Mouse (Mus musculus) MEL (cell line): ENCODE measurements around the gene Zfp641. TPM values are rescaled to one million over a fixed set of nuclear protein-coding genes. Genes with fewer than 3 reads are reported as not detected.

Source experiments
- DNase-seq: peaks from one replicate; pipeline ENCODE4 v3.0.0; 2011; ENCODE audit warnings: low read depth, low spot score
- H3K27ac ChIP-seq: 2 replicates; pipeline ENCODE4 v1.5.1; 2012; ENCODE audit warnings: low read depth, mild to moderate bottlenecking, control low read depth, low read length, moderate library complexity; ENCODE audit not compliant: control insufficient read depth
- H3K27me3 ChIP-seq, 2 experiments: fragments of 150-350 bp in 1 of 2; sonication (generic) in 1 of 2; 2 replicates each; pipeline ENCODE4 v1.6.1; 2012; ENCODE audit warnings: low read length in 2 of 2, mild to moderate bottlenecking in 2 of 2, improper control_type of control experiment in 1 of 2, moderate library complexity in 1 of 2; ENCODE audit not compliant: insufficient read depth in 2 of 2, control insufficient read depth in 1 of 2
- H3K36me3 ChIP-seq, 2 experiments: 2 replicates each; pipeline ENCODE4 v1.6.1; 2012 to 2014; ENCODE audit warnings: low read length in 2 of 2, improper control_type of control experiment in 1 of 2, inconsistent platforms in 1 of 2, mild to moderate bottlenecking in 1 of 2; ENCODE audit not compliant: insufficient read depth in 2 of 2, control insufficient read depth in 1 of 2
- H3K4me1 ChIP-seq, 2 experiments: fragments of 150-350 bp in 1 of 2; sonication (generic) in 1 of 2; 2 replicates each; pipeline ENCODE4 v1.6.1; 2012; ENCODE audit warnings: low read length in 2 of 2, improper control_type of control experiment in 1 of 2, mild to moderate bottlenecking in 1 of 2; ENCODE audit not compliant: insufficient read depth in 2 of 2, control insufficient read depth in 1 of 2
- H3K4me3 ChIP-seq, 2 experiments: fragments of 150-350 bp in 1 of 2; sonication (generic) in 1 of 2; 2 replicates each; pipeline ENCODE4 v1.5.1; 2012; ENCODE audit warnings: low read depth in 2 of 2, low read length in 2 of 2, mild to moderate bottlenecking in 2 of 2, moderate library complexity in 2 of 2, control low read depth in 1 of 2, improper control_type of control experiment in 1 of 2; ENCODE audit not compliant: control insufficient read depth in 1 of 2, insufficient read depth in 1 of 2
- H3K79me2 ChIP-seq: 2 replicates; pipeline ENCODE4 v1.6.1; 2012; ENCODE audit warnings: mild to moderate bottlenecking, low read length, moderate library complexity; ENCODE audit not compliant: control insufficient read depth, poor library complexity, insufficient read depth
- H3K9ac ChIP-seq: 2 replicates; pipeline ENCODE4 v1.6.1; 2012; ENCODE audit warnings: low read depth, mild to moderate bottlenecking, control low read depth, low read length, moderate library complexity; ENCODE audit not compliant: control insufficient read depth, poor library complexity, severe bottlenecking
- H3K9me3 ChIP-seq: fragments of 150-350 bp; sonication (generic); replicated peaks from 2 replicates; pipeline ENCODE4 v1.6.1; 2012; ENCODE audit warnings: mild to moderate bottlenecking, low read length, improper control_type of control experiment, moderate library complexity; ENCODE audit not compliant: insufficient read depth
- BHLHE40 ChIP-seq: IDR thresholded peaks from 2 replicates; pipeline ENCODE4 v1.6.1; 2012; ENCODE audit warnings: low read depth, mild to moderate bottlenecking, inconsistent platforms, low read length, improper control_type of control experiment, borderline replicate concordance
- CHD1 ChIP-seq: IDR thresholded peaks from 2 replicates; pipeline ENCODE4 v1.6.1; 2012; ENCODE audit warnings: low read depth, mild to moderate bottlenecking, inconsistent platforms, low read length, improper control_type of control experiment
- CHD2 ChIP-seq: IDR thresholded peaks from 2 replicates; pipeline ENCODE4 v1.6.1; 2011; ENCODE audit warnings: low read length, improper control_type of control experiment
- CTCF ChIP-seq, 3 experiments: IDR thresholded peaks in 2 of 3; conservative IDR thresholded peaks in 1 of 3; 2 replicates each; pipeline ENCODE4 v1.5.1; 2011 to 2012; ENCODE audit warnings: low read length in 3 of 3, low read depth in 2 of 3, mild to moderate bottlenecking in 2 of 3, improper control_type of control experiment in 1 of 3, inconsistent platforms in 1 of 3, mixed read lengths in 1 of 3, moderate library complexity in 1 of 3; ENCODE audit not compliant: control insufficient read depth in 1 of 3, insufficient read depth in 1 of 3, poor library complexity in 1 of 3, severe bottlenecking in 1 of 3
- ELF1 ChIP-seq: IDR thresholded peaks from 2 replicates; pipeline ENCODE4 v1.6.1; 2014; ENCODE audit warnings: low read depth, mild to moderate bottlenecking, inconsistent platforms, low read length, improper control_type of control experiment, moderate library complexity
- EP300 ChIP-seq, 2 experiments: IDR thresholded peaks; 2 replicates each; pipeline ENCODE4 v1.6.1; 2011; ENCODE audit warnings: improper control_type of control experiment in 2 of 2, low read length in 2 of 2, low read depth in 1 of 2, mild to moderate bottlenecking in 1 of 2
- ETS1 ChIP-seq: IDR thresholded peaks from 2 replicates; pipeline ENCODE4 v1.6.1; 2012; ENCODE audit warnings: low read depth, mild to moderate bottlenecking, inconsistent platforms, low read length, improper control_type of control experiment, moderate library complexity
- GATA1 ChIP-seq: IDR thresholded peaks from 2 replicates; pipeline ENCODE4 v1.6.1; 2011; ENCODE audit warnings: low read depth, low read length, improper control_type of control experiment
- HCFC1 ChIP-seq: IDR thresholded peaks from 2 replicates; pipeline ENCODE4 v1.6.1; 2012; ENCODE audit warnings: low read depth, mild to moderate bottlenecking, inconsistent platforms, low read length, improper control_type of control experiment, moderate library complexity
- MAFK ChIP-seq: IDR thresholded peaks from 2 replicates; pipeline ENCODE4 v1.6.1; 2011; ENCODE audit warnings: low read depth, mild to moderate bottlenecking, low read length, improper control_type of control experiment, borderline replicate concordance
- MAX ChIP-seq: IDR thresholded peaks from 2 replicates; pipeline ENCODE4 v1.6.1; 2011; ENCODE audit warnings: low read length, improper control_type of control experiment
- MAZ ChIP-seq: IDR thresholded peaks from 2 replicates; pipeline ENCODE4 v1.6.1; 2012; ENCODE audit warnings: low read depth, mild to moderate bottlenecking, inconsistent platforms, low read length, improper control_type of control experiment
- MEF2A ChIP-seq: IDR thresholded peaks from 2 replicates; pipeline ENCODE4 v1.6.1; 2014; ENCODE audit warnings: low read depth, mild to moderate bottlenecking, inconsistent platforms, low read length, improper control_type of control experiment; ENCODE audit not compliant: poor library complexity, insufficient replicate concordance, severe bottlenecking; ENCODE audit errors: extremely low read depth
- MXI1 ChIP-seq: IDR thresholded peaks from 2 replicates; pipeline ENCODE4 v1.6.1; 2011; ENCODE audit warnings: mild to moderate bottlenecking, low read depth, low read length, improper control_type of control experiment
- MYB ChIP-seq: IDR thresholded peaks from 2 replicates; pipeline ENCODE4 v1.6.1; 2011; ENCODE audit warnings: mild to moderate bottlenecking, low read depth, low read length, improper control_type of control experiment
- MYC ChIP-seq: IDR thresholded peaks from 2 replicates; pipeline ENCODE4 v1.6.1; 2011; ENCODE audit warnings: low read depth, mild to moderate bottlenecking, low read length, improper control_type of control experiment, moderate library complexity
- POLR2A ChIP-seq, 2 experiments: IDR thresholded peaks; 2 replicates each; pipeline ENCODE4 v1.6.1; 2011 to 2012; ENCODE audit warnings: low read length in 2 of 2, mild to moderate bottlenecking in 2 of 2, control low read depth in 1 of 2, improper control_type of control experiment in 1 of 2, low read depth in 1 of 2, moderate library complexity in 1 of 2; ENCODE audit not compliant: control insufficient read depth in 1 of 2, insufficient read depth in 1 of 2, poor library complexity in 1 of 2
- POLR2AphosphoS2 ChIP-seq: IDR thresholded peaks from 2 replicates; pipeline ENCODE4 v1.6.1; 2011; ENCODE audit warnings: low read length, improper control_type of control experiment
- POLR2AphosphoS5 ChIP-seq: IDR thresholded peaks from 2 replicates; pipeline ENCODE4 v1.6.1; 2012; ENCODE audit warnings: low read depth, borderline replicate concordance, mild to moderate bottlenecking, inconsistent platforms, low read length, moderate library complexity, mixed read lengths
- RAD21 ChIP-seq: IDR thresholded peaks from 2 replicates; pipeline ENCODE4 v1.6.1; 2011; ENCODE audit warnings: mild to moderate bottlenecking, low read depth, low read length, improper control_type of control experiment
- SIN3A ChIP-seq: IDR thresholded peaks from 2 replicates; pipeline ENCODE4 v1.6.1; 2012; ENCODE audit warnings: low read length, improper control_type of control experiment, inconsistent platforms
- TBP ChIP-seq: IDR thresholded peaks from 2 replicates; pipeline ENCODE4 v1.8.0; 2011; ENCODE audit warnings: low read depth, low read length, improper control_type of control experiment
- TCF12 ChIP-seq: IDR thresholded peaks from 2 replicates; pipeline ENCODE4 v1.6.1; 2014; ENCODE audit warnings: low read depth, mild to moderate bottlenecking, inconsistent platforms, low read length, improper control_type of control experiment, moderate library complexity
- USF1 ChIP-seq: IDR thresholded peaks from 2 replicates; pipeline ENCODE4 v1.6.1; 2014; ENCODE audit warnings: low read depth, mild to moderate bottlenecking, inconsistent platforms, low read length, improper control_type of control experiment, moderate library complexity
- USF2 ChIP-seq, 2 experiments: IDR thresholded peaks; 2 replicates each; pipeline ENCODE4 v1.6.1; 2011 to 2012; ENCODE audit warnings: improper control_type of control experiment in 2 of 2, low read length in 2 of 2, borderline replicate concordance in 1 of 2, inconsistent platforms in 1 of 2, low read depth in 1 of 2, mild to moderate bottlenecking in 1 of 2; ENCODE audit not compliant: insufficient read depth in 1 of 2
- ZMIZ1 ChIP-seq: IDR thresholded peaks from 2 replicates; pipeline ENCODE4 v1.6.1; 2012; ENCODE audit warnings: low read depth, mild to moderate bottlenecking, inconsistent platforms, low read length, improper control_type of control experiment, moderate library complexity
- ZNF384 ChIP-seq: IDR thresholded peaks from 2 replicates; pipeline ENCODE4 v1.6.1; 2012; ENCODE audit warnings: low read depth, mild to moderate bottlenecking, inconsistent platforms, low read length, improper control_type of control experiment
- polyA plus RNA-seq, 2 experiments: library from polyadenylated mRNA; stranded (reverse) in 1 of 2; unstranded in 1 of 2; fragments of >175 nt in 1 of 2; fragments of >200 nt in 1 of 2; gene quantifications; 2 replicates each; pipeline versions ENCODE4 v1.2.1 to v1.2.4; 2012; ENCODE audit warnings: low replicate concordance in 2 of 2, low read depth in 1 of 2; ENCODE audit not compliant: insufficient read length in 2 of 2, insufficient read depth in 1 of 2, missing spikeins in 1 of 2
- total RNA-seq: library from RNA; depleted of rRNA; stranded (reverse); fragments of 300-350 nt; gene quantifications from 2 replicates; pipeline ENCODE4 v1.2.3, GENCODE M21; 2012

Zfp641 gene
- total and polyA plus RNA-seq, 3 experiments: not detected

DNA sequence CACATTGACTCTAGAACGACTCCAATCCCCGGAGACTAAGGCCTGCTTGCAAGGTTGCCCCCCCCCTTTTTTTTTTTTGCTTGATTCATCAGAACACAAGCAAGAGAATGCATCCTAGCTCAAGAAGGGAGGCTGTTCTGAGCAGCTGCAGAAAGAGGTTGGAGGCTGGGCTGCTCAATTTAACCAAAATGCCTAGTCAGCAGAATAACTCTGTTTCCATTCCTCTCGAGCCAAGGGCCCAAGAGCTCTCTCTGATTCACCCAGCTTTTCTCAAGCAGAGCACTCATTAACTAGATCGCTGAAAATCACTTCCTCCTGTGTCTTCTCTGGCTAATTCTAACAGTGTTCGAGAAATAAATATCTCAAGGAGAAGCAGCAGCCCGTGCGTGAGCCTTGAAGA lies 9.5 kb downstream of the Zfp641 start:
- DNase-seq: no peak
- TF ChIP-seq MYC (no peak), MAFK (peak; percentile 90)
- TF ChIP-seq, all 39 proteins: peak for 1
- no peaks in the 10 kb centered on the region for H3K9me3 ChIP-seq
- no peak overlapping the region for H3K4me3 ChIP-seq
- H3K36me3 ChIP-seq: no peaks in the 10 kb centered on the region
- H3K4me1 ChIP-seq: no peaks in the 10 kb centered on the region
- H3K27ac ChIP-seq: no peak overlapping the region
- H3K27me3 ChIP-seq: peaks cover 0 to 9% of the 10 kb centered on the region in 2 experiments; a peak in 2 of 4 replicates
- no peaks in the 10 kb centered on the region for H3K79me2 ChIP-seq
- no peak overlapping the region for H3K9ac ChIP-seq

DNA sequence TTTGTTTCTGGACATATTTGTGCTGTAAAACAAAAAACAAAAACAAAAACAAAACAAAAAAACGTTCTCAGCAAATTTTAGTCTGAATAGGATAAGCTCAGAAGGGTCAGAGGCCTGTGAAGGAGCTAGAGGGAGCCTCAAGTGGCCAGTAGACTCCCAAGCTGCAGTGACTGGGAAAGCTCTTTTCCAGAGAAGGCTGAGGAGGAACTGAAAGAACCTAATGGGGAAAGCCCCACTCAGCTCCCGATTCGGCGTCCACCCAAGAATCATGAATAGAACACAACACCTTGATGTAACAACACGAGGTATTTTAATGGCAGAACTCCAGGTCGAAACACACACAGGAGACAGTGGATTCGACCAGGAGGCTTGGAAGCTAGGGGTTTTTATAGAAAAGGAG lies 38.2 kb downstream of the Zfp641 start:
- no peak for DNase-seq
- H3K27ac ChIP-seq: no peak overlapping the region

DNA sequence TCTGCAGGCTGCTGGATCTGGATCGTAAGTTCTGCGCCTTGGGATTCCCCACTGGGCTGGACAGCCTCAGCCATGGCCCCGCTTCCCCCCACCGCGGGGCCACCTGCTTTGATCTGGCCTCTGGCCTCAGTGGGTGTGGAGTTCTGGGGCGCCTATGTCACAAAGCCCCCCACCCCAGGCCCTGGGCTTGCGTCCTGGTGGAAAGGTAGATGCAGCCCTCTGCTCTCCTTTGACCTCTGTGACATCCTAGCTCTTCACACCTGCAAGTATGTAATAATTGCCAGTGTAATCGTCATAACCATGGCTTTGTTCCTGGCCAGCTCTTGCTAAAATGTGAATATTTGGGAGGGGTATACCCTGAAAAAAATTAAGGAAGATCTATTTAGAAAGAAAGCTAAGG lies 38.8 kb downstream of the Zfp641 start, which contains the start of gene H1fnt:
TSS of gene H1fnt (minus strand) at position 101 of the 400 bp plus-strand sequence.
- no peak for TF ChIP-seq SIN3A
- no peak for TF ChIP-seq TBP
- no peak for TF ChIP-seq CHD2
- TF ChIP-seq MXI1: no peak
- no peak for TF ChIP-seq HCFC1
- TF ChIP-seq MYB: no peak
- TF ChIP-seq POLR2AphosphoS2: no peak
- TF ChIP-seq TCF12: no peak
- no peak for TF ChIP-seq ZMIZ1
- no peak for TF ChIP-seq MYC
- no peak for TF ChIP-seq RAD21
- TF ChIP-seq ZNF384: no peak
- no peak for TF ChIP-seq GATA1
- TF ChIP-seq USF1: no peak
- TF ChIP-seq ETS1: no peak
- no peak for TF ChIP-seq CTCF (IDR thresholded peaks at IDR 0.05 in 2 of 3, conservative IDR thresholded peaks at IDR 0.05 in 1 of 3; ENCODE audit: control insufficient read depth in 1 of 3, insufficient read depth in 1 of 3, low read depth in 2 of 3, low read length in 3 of 3, poor library complexity in 1 of 3, severe bottlenecking in 1 of 3)
- TF ChIP-seq MEF2A: no peak
- no peak for TF ChIP-seq EP300 (IDR thresholded peaks at IDR 0.05; ENCODE audit: low read depth in 1 of 2, low read length in 2 of 2)
- TF ChIP-seq POLR2AphosphoS5: no peak
- no peak for TF ChIP-seq POLR2A (IDR thresholded peaks at IDR 0.05; ENCODE audit: control insufficient read depth in 1 of 2, insufficient read depth in 1 of 2, low read depth in 1 of 2, low read length in 2 of 2, poor library complexity in 1 of 2)
- H3K27ac ChIP-seq: no peak within 1 kb of the TSS
- H3K9me3 ChIP-seq: no peaks in the 10 kb centered on the region
- no peak within 1 kb of the TSS for H3K4me3 ChIP-seq
- H3K79me2 ChIP-seq: no peaks in the 10 kb centered on the region
- no peaks in the 10 kb centered on the region for H3K4me1 ChIP-seq
- H3K27me3 ChIP-seq: peaks cover 9 to 11% of the 10 kb centered on the region in 2 experiments
- H3K36me3 ChIP-seq: no peaks in the 10 kb centered on the region
- H3K9ac ChIP-seq: no peak within 1 kb of the TSS
- no peak for DNase-seq

More for the DNA sequence above, 38.2 kb downstream of the Zfp641 start:
- Histone ChIP-seq H3K36me3 (no peaks in the 10 kb centered on the region), H3K4me1 (no peaks in the 10 kb centered on the region), H3K27me3 (peaks cover 9 to 11% of the 10 kb centered on the region in 2 experiments), H3K79me2 (no peaks in the 10 kb centered on the region), H3K9ac (no peak overlapping the region), H3K9me3 (no peaks in the 10 kb centered on the region), H3K4me3 (no peak overlapping the region)
- TF ChIP-seq ELF1 (no peak), TBP (no peak), HCFC1 (no peak), CHD1 (no peak), BHLHE40 (no peak), USF2 (IDR thresholded peaks at IDR 0.05; ENCODE audit: borderline replicate concordance in 1 of 2, insufficient read depth in 1 of 2, low read depth in 1 of 2, low read length in 2 of 2) (no peak), ZMIZ1 (no peak), POLR2AphosphoS2 (no peak), MAX (no peak), USF1 (no peak), ZNF384 (no peak), EP300 (IDR thresholded peaks at IDR 0.05; ENCODE audit: low read depth in 1 of 2, low read length in 2 of 2) (no peak), MAZ (no peak), CTCF (IDR thresholded peaks at IDR 0.05 in 2 of 3, conservative IDR thresholded peaks at IDR 0.05 in 1 of 3; ENCODE audit: control insufficient read depth in 1 of 3, insufficient read depth in 1 of 3, low read depth in 2 of 3, low read length in 3 of 3, poor library complexity in 1 of 3, severe bottlenecking in 1 of 3) (no peak), ETS1 (no peak)
